8 mouse cellular contexts compared by ENCODE assay signal in genomic region chr13:91807874-91808575, GRCm38 (mm10). TPM values are rescaled to one million over a fixed set of nuclear protein-coding genes. Genes with fewer than 3 reads are reported as not detected.
A peak's percentile ranks its signal among the peaks of the same experiment; 100 is the strongest.
DNase-seq lines count a peak whose midpoint lies in the region; ATAC-seq and TF ChIP-seq lines count a peak whose summit lies in the region.

No protein-coding gene starts in this region.

- peak overlapping the region; percentile 99 for H3K4me3 ChIP-seq in heart, adult 2 months
- peak overlapping the region; percentile 78 for H3K4me3 ChIP-seq in hindbrain, embryonic 12.5 days

- peaks cover 4% of the 10 kb centered on the region; the same call in 1 of the 2 replicates for H3K4me1 ChIP-seq in heart, adult 2 months (ENCODE audit: control insufficient read depth, insufficient read depth, low read length)
- peaks cover 6% of the 10 kb centered on the region for H3K4me1 ChIP-seq in hindbrain, embryonic 12.5 days

- H3K4me2 ChIP-seq in hindbrain, embryonic 12.5 days (replicated peaks), result peak overlapping the region; percentile 69

- no peaks in the 10 kb centered on the region for H3K9me3 ChIP-seq in hindbrain, embryonic 12.5 days (replicated peaks)

- DNase-seq in heart, adult 2 months, result no peak
- no peak for DNase-seq in heart, adult 18-20 months
- DNase-seq in CD4-positive, CD25-positive, alpha-beta regulatory T cell, adult 2 months (ENCODE audit: low read depth, low spot score), result peak; percentile 65
- DNase-seq in cerebellum, adult 9-10 months, result peak; percentile 33
- peak; percentile 15 for DNase-seq in thymus, postnatal 25 days
- DNase-seq in layer of hippocampus, adult 18-20 months (ENCODE audit: low spot score in 2 of 2), result no peak

- no peak for TF ChIP-seq EP300 in heart, adult 2 months (IDR thresholded peaks at IDR 0.05; ENCODE audit: insufficient read depth, low read depth, low read length)

- TF ChIP-seq CTCF in heart, adult 2 months (IDR thresholded peaks at IDR 0.05), result no peak

- ATAC-seq in hindbrain, embryonic 12.5 days (ENCODE audit: low FRiP score), result no peak
- ATAC-seq in megakaryocyte progenitor cell, adult 5-6 weeks (replicated peaks; ENCODE audit: poor library complexity), result peak; percentile 51

- H3K27me3 ChIP-seq in heart, adult 2 months (ENCODE audit: control insufficient read depth, insufficient read depth, low read length), result no peaks in the 10 kb centered on the region
- no peaks in the 10 kb centered on the region for H3K27me3 ChIP-seq in hindbrain, embryonic 12.5 days

- no peaks in the 10 kb centered on the region; the same call in 1 of the 2 replicates for H3K79me2 ChIP-seq in heart, adult 2 months (replicated peaks; ENCODE audit: control insufficient read depth, insufficient read depth, low read length)

- no peaks in the 10 kb centered on the region; the same call in none of the 2 replicates for H3K36me3 ChIP-seq in heart, adult 2 months (ENCODE audit: control insufficient read depth, insufficient read depth, low read length)
- H3K36me3 ChIP-seq in hindbrain, embryonic 12.5 days, result peaks cover 16% of the 10 kb centered on the region

- TF ChIP-seq POLR2A in heart, adult 2 months (IDR thresholded peaks at IDR 0.05; ENCODE audit: insufficient read depth, low read depth, low read length), result no peak

- H3K9ac ChIP-seq in heart, adult 2 months (ENCODE audit: low read depth, low read length), result peak overlapping the region; percentile 53
- peak overlapping the region; percentile 96 for H3K9ac ChIP-seq in hindbrain, embryonic 12.5 days

- 27% methylated on average over 20 of the region's 20 CpGs for WGBS in heart, adult 2 months
- WGBS in hindbrain, embryonic 12.5 days, result 40% methylated on average over 20 of the region's 20 CpGs

- intact Hi-C loops in heart, adult 2 months (cut with DNase I), result loop anchor here (5.0 kb wide), 2 partner anchors 44 to 529 kb away; no protein-coding TSS in a partner anchor

- H3K27ac ChIP-seq in heart, adult 2 months, result peak overlapping the region; percentile 87
- H3K27ac ChIP-seq in hindbrain, embryonic 12.5 days, result peak overlapping the region; percentile 95

RNA-seq across cellular contexts. Expression of gene Zcchc9, which starts 0.5 kb away (rescaled TPM):
- total RNA-seq in heart, adult 2 months (2021), result 10 to 100 TPM; 12.6 to 14.2 TPM
- polyA plus RNA-seq in heart, adult 2 months (2012; rRNA removed), result 10.2 and 17.0 TPM in 2 replicates
- 10 to 100 TPM; 13.6 to 14.6 TPM for total RNA-seq in heart, adult 18-20 months (2021)
- polyA plus RNA-seq in hindbrain, embryonic 12.5 days (2016; fragmentation: Nextera tagmentation; extraction: Ambion mirVana), result 25.8 and 27.4 TPM in 2 replicates
- total RNA-seq in megakaryocyte progenitor cell, adult 5-6 weeks (2015), result 40.9 and 46.5 TPM in 2 replicates
- 39.6 and 43.9 TPM in 2 replicates for total RNA-seq in megakaryocyte progenitor cell, adult 5-6 weeks (2017)
- total RNA-seq in layer of hippocampus, adult 18-20 months (2021), result 10 to 100 TPM; 12.5 to 15.0 TPM

Comparison
In these comparisons a context has a peak if more than half of its experiments do, and no peak if none do; other contexts are left out.
1. DNase-seq: peak in CD4-positive, CD25-positive, alpha-beta regulatory T cell, adult 2 months (single experiment), cerebellum, adult 9-10 months (single experiment) and thymus, postnatal 25 days (single experiment); none in heart, adult 2 months (0 of 2), heart, adult 18-20 months (0 of 2) and layer of hippocampus, adult 18-20 months (0 of 2).